Mouse (Mus musculus): ENCODE data around the gene Pcsk6. TPM values are rescaled to one million over a fixed set of nuclear protein-coding genes. Genes with fewer than 3 reads are reported as not detected.

Gene Pcsk6
- polyA plus RNA-seq, 1 experiment from 2014 or later = 1.4 TPM

DNA sequence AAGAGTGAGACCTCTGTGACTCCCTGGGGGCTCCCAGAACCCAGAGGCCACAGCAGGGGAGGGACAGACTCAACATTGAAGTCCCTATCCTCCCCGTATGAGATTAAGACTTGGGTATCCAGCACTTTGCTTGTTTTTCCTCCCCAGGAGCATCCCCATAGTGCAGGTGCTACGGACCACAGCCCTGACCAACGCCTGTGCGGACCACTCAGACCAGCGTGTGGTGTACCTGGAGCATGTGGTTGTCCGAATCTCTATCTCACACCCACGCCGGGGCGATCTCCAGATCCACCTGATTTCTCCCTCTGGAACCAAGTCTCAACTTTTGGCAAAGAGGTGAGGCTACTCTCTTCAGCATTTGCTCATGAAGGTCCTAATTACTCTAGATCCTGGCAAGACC, 118.5 kb downstream of the Pcsk6 start:
- H3K9me3 ChIP-seq (replicated peaks) = no peaks in the 10 kb centered on the region
- 96% methylated on average over 9 of the region's 9 CpGs for WGBS
- no peak overlapping the region for H3K27ac ChIP-seq (replicated peaks)
- H3K36me3 ChIP-seq = no peaks in the 10 kb centered on the region
- no peak for ATAC-seq (ENCODE audit: low FRiP score)
- H3K9ac ChIP-seq (replicated peaks) = no peak overlapping the region
- no peak overlapping the region for H3K4me3 ChIP-seq (replicated peaks)
- H3K4me2 ChIP-seq = no peak overlapping the region
- no peaks in the 10 kb centered on the region for H3K27me3 ChIP-seq (replicated peaks)
- H3K4me1 ChIP-seq = 0 out of 2 replicates have a peak, but pooled peaks cover 3% of the 10 kb centered on the region

DNA sequence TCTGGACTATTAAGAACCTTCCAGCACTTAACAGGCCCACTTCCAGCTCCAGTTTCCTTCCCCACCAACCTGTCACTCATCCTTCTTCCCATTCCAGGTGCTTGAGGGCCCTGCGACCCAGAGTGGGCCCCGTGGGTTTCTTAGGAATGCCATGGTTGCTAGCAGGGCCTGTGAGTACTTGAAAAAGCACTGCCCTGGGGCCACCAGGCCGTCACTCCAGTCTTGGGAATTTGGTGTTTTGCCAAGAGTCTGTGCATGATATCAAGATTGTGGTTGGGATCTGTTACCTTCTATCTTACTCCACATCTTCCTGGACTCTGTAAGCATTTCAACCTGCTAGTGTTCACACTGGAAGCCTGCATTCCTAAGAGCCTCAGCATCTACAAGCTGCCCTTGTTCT, 120.5 kb downstream of the Pcsk6 start:
- no peaks in the 10 kb centered on the region for H3K9me3 ChIP-seq (replicated peaks)
- WGBS = 70% methylated on average over 3 of the region's 3 CpGs
- H3K9ac ChIP-seq (replicated peaks) = no peak overlapping the region
- H3K4me3 ChIP-seq (replicated peaks) = no peak overlapping the region
- H3K27me3 ChIP-seq (replicated peaks) = no peaks in the 10 kb centered on the region
- no peaks in the 10 kb centered on the region for H3K36me3 ChIP-seq
- no peak overlapping the region for H3K4me2 ChIP-seq
- no peak for ATAC-seq (ENCODE audit: low FRiP score)
- 0 out of 2 replicates have a peak, but pooled peaks cover 3% of the 10 kb centered on the region for H3K4me1 ChIP-seq
- no peak overlapping the region for H3K27ac ChIP-seq (replicated peaks)

GRCm38 (mm10) chr7:65988249-65988648, 126.7 kb downstream of the Pcsk6 start:
- ATAC-seq (ENCODE audit: low FRiP score) = no peak
- H3K4me3 ChIP-seq (replicated peaks) = no peak overlapping the region
- WGBS = 88% methylated on average over 4 of the region's 4 CpGs
- no peaks in the 10 kb centered on the region for H3K36me3 ChIP-seq
- no peak overlapping the region for H3K4me2 ChIP-seq
- no peak overlapping the region for H3K9ac ChIP-seq (replicated peaks)
- no peaks in the 10 kb centered on the region for H3K27me3 ChIP-seq (replicated peaks)
- no peaks in the 10 kb centered on the region for H3K9me3 ChIP-seq (replicated peaks)
- no peaks in the 10 kb centered on the region for H3K4me1 ChIP-seq
- H3K27ac ChIP-seq (replicated peaks) = no peak overlapping the region

- Histone ChIP-seq H3K27ac (replicated peaks) (no peak overlapping the region), H3K4me2 (no peak overlapping the region), H3K27me3 (replicated peaks) (no peaks in the 10 kb centered on the region), H3K9ac (replicated peaks) (no peak overlapping the region), H3K9me3 (replicated peaks) (no peaks in the 10 kb centered on the region), H3K4me3 (replicated peaks) (no peak overlapping the region), H3K36me3 (no peaks in the 10 kb centered on the region), H3K4me1 (no peaks in the 10 kb centered on the region)
- ATAC-seq (ENCODE audit: low FRiP score) = no peak
- 94% methylated on average over 5 of the region's 5 CpGs for WGBS
These were observed 127.2 kb downstream of the Pcsk6 start for GRCm38 (mm10) chr7:65988709-65989108.

DNA sequence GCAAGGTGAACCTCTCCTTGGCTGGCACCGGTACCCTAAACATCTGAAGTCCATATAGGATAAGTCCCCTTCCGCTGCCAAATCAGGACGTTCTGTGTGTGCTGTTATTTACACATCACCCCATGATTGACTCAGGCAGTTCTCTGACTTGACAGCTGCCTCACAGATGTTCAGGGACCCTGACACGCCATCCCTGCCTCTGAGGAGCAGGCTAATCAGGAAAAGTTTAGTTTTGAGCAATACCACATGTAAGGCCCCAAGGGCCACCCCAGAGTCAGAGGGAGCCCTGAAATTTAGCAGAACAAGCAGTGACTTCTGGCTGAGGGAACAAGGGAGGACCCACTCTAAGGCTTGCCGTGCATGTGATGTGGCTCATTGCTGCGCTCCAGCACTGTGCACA, 130.8 kb downstream of the Pcsk6 start:
- H3K4me1 ChIP-seq = no peaks in the 10 kb centered on the region

DNA sequence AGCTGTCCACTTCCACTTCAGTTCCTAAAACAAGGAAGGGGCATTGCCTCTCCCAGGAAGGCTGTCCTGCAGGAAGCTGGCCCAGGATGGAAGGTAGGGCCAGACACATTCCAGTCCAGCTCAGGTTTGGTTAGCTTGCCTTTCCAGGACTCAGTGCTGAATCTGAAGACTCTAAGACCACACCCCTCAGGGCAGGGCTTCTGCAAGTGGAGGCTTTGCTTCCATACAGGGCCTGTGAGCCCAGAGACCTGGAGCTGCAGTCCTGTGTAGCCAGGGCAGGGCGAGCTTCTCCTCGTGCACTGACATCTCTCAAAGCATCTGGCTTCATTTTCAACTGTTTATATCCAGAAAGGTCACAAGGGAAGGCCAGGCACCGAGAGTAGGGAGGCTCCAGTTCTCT, 131.9 kb downstream of the Pcsk6 start:
- no peak for ATAC-seq (ENCODE audit: low FRiP score)
- H3K27me3 ChIP-seq (replicated peaks) = no peaks in the 10 kb centered on the region
- H3K4me3 ChIP-seq (replicated peaks) = no peak overlapping the region
- WGBS = 72% methylated on average over 3 of the region's 3 CpGs
- no peak overlapping the region for H3K27ac ChIP-seq (replicated peaks)
- H3K9ac ChIP-seq (replicated peaks) = no peak overlapping the region
- H3K9me3 ChIP-seq (replicated peaks) = no peaks in the 10 kb centered on the region
- no peaks in the 10 kb centered on the region for H3K36me3 ChIP-seq
- H3K4me2 ChIP-seq = no peak overlapping the region
- no peaks in the 10 kb centered on the region for H3K4me1 ChIP-seq

More for the DNA sequence above, 130.8 kb downstream of the Pcsk6 start:
- H3K27ac ChIP-seq (replicated peaks) = no peak overlapping the region
- H3K9ac ChIP-seq (replicated peaks) = no peak overlapping the region
- no peak overlapping the region for H3K4me2 ChIP-seq
- WGBS = 83% methylated on average over 6 of the region's 6 CpGs
- no peak for ATAC-seq (ENCODE audit: low FRiP score)
- no peaks in the 10 kb centered on the region for H3K9me3 ChIP-seq (replicated peaks)
- H3K36me3 ChIP-seq = no peaks in the 10 kb centered on the region
- H3K4me3 ChIP-seq (replicated peaks) = no peak overlapping the region
- H3K27me3 ChIP-seq (replicated peaks) = no peaks in the 10 kb centered on the region

- Histone ChIP-seq H3K9ac (replicated peaks) (no peak overlapping the region), H3K27ac (replicated peaks) (no peak overlapping the region), H3K9me3 (replicated peaks) (no peaks in the 10 kb centered on the region; the same call in 1 of the 2 replicates), H3K36me3 (no peaks in the 10 kb centered on the region), H3K27me3 (replicated peaks) (no peaks in the 10 kb centered on the region), H3K4me3 (replicated peaks) (no peak overlapping the region), H3K4me2 (no peak overlapping the region), H3K4me1 (peaks cover 6% of the 10 kb centered on the region; the same call in 1 of the 2 replicates)
- no peak for ATAC-seq (ENCODE audit: low FRiP score)
- 90% methylated on average over 16 of the region's 16 CpGs for WGBS
These were observed 139.7 kb downstream of the Pcsk6 start for GRCm38 (mm10) chr7:66001035-66001754.

DNA sequence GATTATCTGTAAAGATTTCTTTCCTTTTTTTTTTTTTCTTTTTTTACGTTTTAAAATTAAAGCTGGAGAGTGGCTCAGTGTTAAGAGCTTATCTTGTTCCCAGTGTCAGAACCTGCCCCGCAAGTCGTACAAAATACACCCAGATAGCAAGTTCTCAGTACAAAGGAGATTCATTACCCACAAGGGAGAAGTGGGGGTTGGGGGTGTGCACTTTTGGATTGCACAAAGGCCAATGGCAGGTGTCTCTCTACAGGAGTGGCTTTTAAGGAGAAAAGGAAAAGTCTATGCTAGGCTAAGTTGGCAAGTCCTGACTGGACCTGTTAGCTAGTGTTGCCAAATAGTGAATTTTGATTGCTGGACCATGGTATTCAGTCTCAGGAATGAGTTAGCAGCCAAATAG, 140.3 kb downstream of the Pcsk6 start:
- 72% methylated on average over 3 of the region's 3 CpGs for WGBS
- H3K4me1 ChIP-seq = peaks cover 6% of the 10 kb centered on the region; the same call in 1 of the 2 replicates
- H3K9ac ChIP-seq (replicated peaks) = no peak overlapping the region
- H3K9me3 ChIP-seq (replicated peaks) = no peaks in the 10 kb centered on the region; the same call in 1 of the 2 replicates
- H3K4me3 ChIP-seq (replicated peaks) = no peak overlapping the region
- no peak for ATAC-seq (ENCODE audit: low FRiP score)
- H3K4me2 ChIP-seq = no peak overlapping the region
- no peaks in the 10 kb centered on the region for H3K36me3 ChIP-seq
- no peaks in the 10 kb centered on the region for H3K27me3 ChIP-seq (replicated peaks)
- no peak overlapping the region for H3K27ac ChIP-seq (replicated peaks)

DNA sequence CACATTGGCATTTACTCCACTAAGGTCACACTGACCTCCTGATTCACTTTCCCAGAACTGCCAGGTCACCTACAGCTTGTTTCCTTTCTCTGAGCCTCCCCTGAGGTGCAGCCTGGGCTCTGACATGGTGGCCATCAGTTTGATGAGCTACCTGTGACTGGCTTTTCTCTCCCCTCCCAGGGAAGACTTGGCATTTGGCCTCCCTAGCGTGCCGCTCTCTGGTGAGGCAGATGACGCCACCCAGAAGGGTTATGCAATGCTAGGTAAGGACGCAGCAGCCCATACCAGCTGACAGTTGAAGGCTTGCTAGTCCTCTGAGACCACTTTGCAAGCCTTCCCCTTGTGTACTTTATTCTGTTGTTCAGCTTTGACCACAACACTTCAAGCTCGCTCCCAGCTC, 141.9 kb downstream of the Pcsk6 start:
- H3K9me3 ChIP-seq (replicated peaks) = no peaks in the 10 kb centered on the region; the same call in 1 of the 2 replicates
- H3K36me3 ChIP-seq = no peaks in the 10 kb centered on the region
- no peak overlapping the region for H3K4me2 ChIP-seq
- H3K27ac ChIP-seq (replicated peaks) = no peak overlapping the region
- no peak for ATAC-seq (ENCODE audit: low FRiP score)
- 84% methylated on average over 5 of the region's 5 CpGs for WGBS
- H3K4me3 ChIP-seq (replicated peaks) = no peak overlapping the region
- H3K9ac ChIP-seq (replicated peaks) = no peak overlapping the region
- peaks cover 6% of the 10 kb centered on the region; the same call in 1 of the 2 replicates for H3K4me1 ChIP-seq
- H3K27me3 ChIP-seq (replicated peaks) = no peaks in the 10 kb centered on the region

GRCm38 (mm10) chr7:66003865-66004638, 142.5 kb downstream of the Pcsk6 start:
- Histone ChIP-seq H3K27me3 (replicated peaks) (no peaks in the 10 kb centered on the region), H3K4me1 (peaks cover 6% of the 10 kb centered on the region; the same call in 1 of the 2 replicates)
- WGBS = 58% methylated on average over 13 of the region's 13 CpGs

DNA sequence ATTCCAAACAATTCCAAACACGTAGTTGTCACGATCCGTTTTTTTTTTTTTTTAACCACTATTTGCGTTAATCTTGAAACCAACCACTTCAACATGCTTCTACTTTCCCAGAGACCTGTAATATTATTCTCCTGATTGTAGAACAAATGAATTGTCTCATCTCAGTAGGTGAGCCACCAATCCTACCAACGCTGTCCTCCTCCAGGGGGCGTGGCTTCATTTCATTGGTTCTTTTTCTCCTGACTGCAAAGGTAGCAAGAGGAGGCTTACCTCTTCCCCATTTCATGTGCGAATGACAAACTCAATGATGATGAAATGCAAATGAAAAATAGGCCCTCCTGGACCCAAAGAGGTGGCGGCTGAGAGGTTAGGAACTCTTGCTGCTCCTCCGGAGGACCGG, 143.5 kb downstream of the Pcsk6 start:
- no peaks in the 10 kb centered on the region for H3K36me3 ChIP-seq

More at GRCm38 (mm10) chr7:66003865-66004638, 142.5 kb downstream of the Pcsk6 start:
- no peak overlapping the region for H3K9ac ChIP-seq (replicated peaks)
- ATAC-seq (ENCODE audit: low FRiP score) = no peak
- H3K4me3 ChIP-seq (replicated peaks) = no peak overlapping the region
- H3K27ac ChIP-seq (replicated peaks) = no peak overlapping the region
- H3K9me3 ChIP-seq (replicated peaks) = no peaks in the 10 kb centered on the region; the same call in 1 of the 2 replicates
- H3K4me2 ChIP-seq = no peak overlapping the region
- H3K36me3 ChIP-seq = no peaks in the 10 kb centered on the region

More for the DNA sequence above, 143.5 kb downstream of the Pcsk6 start:
- Histone ChIP-seq H3K4me2 (no peak overlapping the region), H3K9me3 (replicated peaks) (no peaks in the 10 kb centered on the region), H3K27ac (replicated peaks) (no peak overlapping the region), H3K27me3 (replicated peaks) (no peaks in the 10 kb centered on the region), H3K4me3 (replicated peaks) (no peak overlapping the region), H3K4me1 (peaks cover 6% of the 10 kb centered on the region; the same call in 1 of the 2 replicates), H3K9ac (replicated peaks) (no peak overlapping the region)
- 92% methylated on average over 10 of the region's 10 CpGs for WGBS
- no peak for ATAC-seq (ENCODE audit: low FRiP score)

Data from neural tube, embryonic 15.5 days (tissue).